Mouse (Mus musculus) liver, adult 2 months (tissue): ENCODE measurements around the gene Eva1b. TPM values are rescaled to one million over a fixed set of nuclear protein-coding genes. Genes with fewer than 3 reads are reported as not detected.

Experiments
- DNase-seq: peaks from one replicate; pipeline ENCODE4 v3.0.0-alpha.2; 2011; ENCODE audit warnings: low read depth, low spot score; ENCODE audit errors: extremely low read depth
- H3K27ac ChIP-seq: fragments of 200-500 bp; replicated peaks from 2 replicates; pipeline ENCODE4 v1.5.1; 2012; ENCODE audit warnings: low read depth, mild to moderate bottlenecking, control low read depth, inconsistent platforms, low read length; ENCODE audit not compliant: insufficient read depth
- H3K27me3 ChIP-seq: fragments of 200-500 bp; 2 replicates; pipeline ENCODE4 v1.6.1; 2012; ENCODE audit warnings: mild to moderate bottlenecking, moderate library complexity, low read length, inconsistent platforms; ENCODE audit not compliant: control insufficient read depth, insufficient read depth
- H3K36me3 ChIP-seq: fragments of 200-500 bp; 2 replicates; pipeline ENCODE4 v1.6.1; 2012; ENCODE audit warnings: low read length, inconsistent platforms; ENCODE audit not compliant: control insufficient read depth, insufficient read depth
- H3K4me1 ChIP-seq: fragments of 200-500 bp; 2 replicates; pipeline ENCODE4 v1.6.1; 2011; ENCODE audit warnings: low read length; ENCODE audit not compliant: control insufficient read depth, insufficient read depth
- H3K4me3 ChIP-seq: fragments of 200-500 bp; 2 replicates; pipeline ENCODE4 v1.5.1; 2011; ENCODE audit warnings: low read depth, mild to moderate bottlenecking, control low read depth, low read length, moderate library complexity; ENCODE audit not compliant: insufficient read depth
- H3K79me2 ChIP-seq: fragments of 200-500 bp; 2 replicates; pipeline ENCODE4 v1.6.1; 2012; ENCODE audit warnings: inconsistent platforms, mild to moderate bottlenecking, low read length, moderate library complexity; ENCODE audit not compliant: control insufficient read depth, insufficient read depth
- H3K9ac ChIP-seq: fragments of 200-500 bp; 2 replicates; pipeline ENCODE4 v1.6.1; 2012; ENCODE audit warnings: low read depth, mild to moderate bottlenecking, control low read depth, inconsistent platforms, low read length
- CTCF ChIP-seq: fragments of 200-500 bp; IDR thresholded peaks from 2 replicates; pipeline ENCODE4 v1.5.1; 2011; ENCODE audit warnings: low read depth, low read length, control low read depth
- POLR2A ChIP-seq: fragments of 200-500 bp; IDR thresholded peaks from 2 replicates; pipeline ENCODE4 v1.6.1; 2011; ENCODE audit warnings: low read length, control low read depth; ENCODE audit not compliant: insufficient read depth; ENCODE audit errors: extremely low read depth
- WGBS: fragments of 180-500 bp; shearing (Covaris S2); methylation state at CpG from one replicate; pipeline ENCODE4 v1.1.7; 2018; 5-methylcytosine and 5-hydroxymethylcytosine counted together
- polyA plus RNA-seq: library from polyadenylated mRNA; depleted of rRNA; stranded (reverse); fragments of >200 nt; gene quantifications from 2 replicates; pipeline ENCODE4 v1.2.3, GENCODE M21; 2012
- total RNA-seq: library from RNA; depleted of rRNA; stranded (reverse); fragments of >200 nt; gene quantifications from 2 replicates; pipeline ENCODE4 v1.2.3, GENCODE M21; 2014

Eva1b gene
- total and polyA plus RNA-seq, 2 experiments = 8.0 to 18.1 TPM

DNA sequence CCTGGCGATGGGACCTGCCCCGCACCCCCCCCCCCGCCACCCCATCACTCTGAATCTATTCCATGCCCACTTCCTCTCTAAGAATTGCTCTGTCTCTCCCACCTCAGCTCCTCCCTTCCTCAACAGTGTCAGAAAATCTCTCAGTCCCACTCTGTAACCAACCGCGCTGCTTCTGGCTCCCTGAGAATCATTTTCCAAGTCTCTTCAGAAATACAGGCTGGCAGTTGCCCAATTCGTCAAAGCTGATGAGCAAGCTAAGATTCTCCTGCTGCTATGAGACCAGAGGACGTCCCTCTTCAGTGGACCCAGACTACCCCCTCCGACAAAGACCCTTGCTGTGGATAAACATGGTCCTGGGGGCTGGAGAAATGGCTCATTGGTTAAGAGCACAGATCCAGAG, 11.9 kb downstream of the Eva1b start:
- Histone ChIP-seq H3K4me1 (0 out of 2 replicates have a peak, but pooled peaks cover 2% of the 10 kb centered on the region), H3K27me3 (no peaks in the 10 kb centered on the region), H3K79me2 (no peaks in the 10 kb centered on the region), H3K36me3 (no peaks in the 10 kb centered on the region), H3K27ac (no peak overlapping the region), H3K9ac (no peak overlapping the region), H3K4me3 (no peak overlapping the region)
- TF ChIP-seq POLR2A (no peak), CTCF (no peak)
- 83% methylated on average over 8 of the region's 8 CpGs for WGBS
- DNase-seq = no peak

DNA sequence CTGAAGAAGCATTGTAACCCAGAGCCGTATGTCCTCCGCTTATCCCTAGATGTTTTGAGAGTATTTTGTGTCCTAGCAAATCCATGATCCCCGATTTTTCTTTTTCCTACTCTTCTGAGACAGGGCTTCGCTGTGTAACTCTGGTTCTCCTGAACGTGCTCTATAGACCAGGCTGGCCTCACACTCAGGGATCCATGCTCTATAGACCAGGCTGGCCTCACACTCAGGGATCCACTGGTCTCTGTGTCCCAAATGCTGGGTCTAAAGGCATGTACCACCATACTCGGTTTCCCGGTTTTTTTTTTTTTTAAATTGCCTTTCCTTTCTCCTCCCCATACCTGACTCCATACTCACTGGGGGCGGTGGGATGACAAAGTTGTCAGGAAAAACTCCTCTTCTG, 13.4 kb downstream of the Eva1b start:
- Histone ChIP-seq H3K27ac (no peak overlapping the region), H3K4me1 (0 out of 2 replicates have a peak, but pooled peaks cover 2% of the 10 kb centered on the region), H3K9ac (no peak overlapping the region), H3K79me2 (no peaks in the 10 kb centered on the region), H3K27me3 (no peaks in the 10 kb centered on the region), H3K4me3 (no peak overlapping the region), H3K36me3 (peaks cover 2% of the 10 kb centered on the region)
- TF ChIP-seq CTCF (no peak), POLR2A (no peak)
- WGBS = 92% methylated on average over 8 of the region's 8 CpGs
- DNase-seq = no peak

DNA sequence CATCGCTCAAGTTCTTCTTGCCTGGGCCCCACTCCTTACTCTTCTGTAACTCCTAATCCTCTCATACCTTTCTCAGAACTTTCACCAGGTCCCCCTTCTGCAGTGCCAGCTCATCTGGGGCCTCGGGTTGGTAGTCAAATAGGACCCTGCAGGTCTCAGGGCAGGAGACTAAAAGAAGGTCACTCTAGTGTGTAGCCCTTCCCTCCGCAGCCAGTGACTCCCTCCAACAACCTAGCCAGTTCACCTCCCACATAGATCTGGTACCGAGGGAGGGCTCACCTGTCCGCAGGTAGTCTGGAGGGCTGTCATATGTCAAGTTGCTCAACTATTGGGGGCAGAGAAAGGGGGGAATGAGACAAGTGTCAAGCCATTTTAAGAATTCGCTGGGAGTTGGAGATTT, 13.9 kb downstream of the Eva1b start:
- peaks cover 7% of the 10 kb centered on the region for H3K36me3 ChIP-seq
- no peak overlapping the region for H3K9ac ChIP-seq
- peaks cover 5% of the 10 kb centered on the region for H3K4me1 ChIP-seq
- no peaks in the 10 kb centered on the region for H3K79me2 ChIP-seq
- no peak overlapping the region for H3K4me3 ChIP-seq
- DNase-seq = no peak
- TF ChIP-seq POLR2A (no peak), CTCF (no peak)
- no peaks in the 10 kb centered on the region for H3K27me3 ChIP-seq
- 91% methylated on average over 6 of the region's 6 CpGs for WGBS
- no peak overlapping the region for H3K27ac ChIP-seq

DNA sequence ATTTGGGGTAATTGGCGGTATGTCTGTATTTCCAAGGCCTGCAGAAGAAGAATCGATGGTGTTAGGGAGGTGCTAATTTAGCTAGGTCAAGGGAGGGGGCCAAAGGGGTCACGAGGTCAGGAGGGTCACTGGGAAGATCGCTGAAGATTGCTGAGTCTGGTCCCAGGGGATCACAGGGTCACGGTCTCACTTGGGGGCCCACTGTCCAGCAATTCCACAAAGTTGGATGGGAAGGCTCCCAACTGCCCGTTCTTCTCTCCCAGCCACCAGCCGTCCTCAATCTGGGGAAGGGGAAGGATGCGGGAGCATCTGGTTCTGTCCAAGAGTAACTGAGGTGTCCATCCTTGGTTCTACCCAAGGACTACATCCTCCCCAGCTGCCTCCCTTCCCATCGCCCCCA, 14.4 kb downstream of the Eva1b start:
- TF ChIP-seq CTCF (no peak), POLR2A (no peak)
- H3K4me1 ChIP-seq = peaks cover 7% of the 10 kb centered on the region
- WGBS = 77% methylated on average over 9 of the region's 9 CpGs
- 0 out of 2 replicates have a peak overlapping the region, but pooled peaks have one; percentile 86 for H3K9ac ChIP-seq
- no peaks in the 10 kb centered on the region for H3K79me2 ChIP-seq
- H3K4me3 ChIP-seq = no peak overlapping the region
- no peak for DNase-seq
- no peak overlapping the region for H3K27ac ChIP-seq
- peaks cover 12% of the 10 kb centered on the region for H3K36me3 ChIP-seq
- H3K27me3 ChIP-seq = no peaks in the 10 kb centered on the region

DNA sequence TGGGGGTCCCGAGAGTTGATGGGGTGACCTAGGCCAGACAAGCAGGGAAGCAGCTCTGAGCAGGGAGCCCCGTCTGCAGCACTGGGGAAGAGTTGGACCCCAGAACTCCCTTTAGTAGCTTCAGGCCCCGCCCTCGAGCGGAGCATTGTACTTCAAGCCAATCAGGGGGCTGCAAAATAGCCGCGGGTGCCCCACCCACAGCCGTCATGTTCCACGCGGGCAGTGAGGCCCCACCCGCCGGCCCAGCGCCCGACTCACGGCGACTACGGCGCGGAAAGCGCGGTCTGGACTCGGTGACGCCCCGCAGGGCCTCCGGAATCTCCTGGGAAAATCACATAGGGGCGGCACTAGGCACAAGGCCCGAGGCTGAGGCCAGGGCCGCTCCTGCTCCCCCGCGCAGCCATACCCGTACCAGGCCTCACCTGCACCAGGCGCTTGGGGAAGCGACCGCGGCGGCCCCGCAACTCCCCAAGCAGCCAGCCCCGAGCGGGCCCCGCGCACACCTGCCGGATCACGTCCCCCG, 15.1 kb downstream of the Eva1b start:
- Histone ChIP-seq H3K79me2 (no peaks in the 10 kb centered on the region), H3K36me3 (peaks cover 15% of the 10 kb centered on the region), H3K4me1 (peaks cover 7% of the 10 kb centered on the region), H3K27me3 (no peaks in the 10 kb centered on the region), H3K4me3 (peak overlapping the region; percentile 61), H3K9ac (peak overlapping the region; percentile 86), H3K27ac (peak overlapping the region; percentile 8; the same call in 1 of the 2 replicates)
- 3% methylated on average over 44 of the region's 44 CpGs for WGBS
- DNase-seq = no peak
- TF ChIP-seq POLR2A = 0 out of 2 replicates have a peak, but pooled peaks have one; percentile 12
- no peak for TF ChIP-seq CTCF

DNA sequence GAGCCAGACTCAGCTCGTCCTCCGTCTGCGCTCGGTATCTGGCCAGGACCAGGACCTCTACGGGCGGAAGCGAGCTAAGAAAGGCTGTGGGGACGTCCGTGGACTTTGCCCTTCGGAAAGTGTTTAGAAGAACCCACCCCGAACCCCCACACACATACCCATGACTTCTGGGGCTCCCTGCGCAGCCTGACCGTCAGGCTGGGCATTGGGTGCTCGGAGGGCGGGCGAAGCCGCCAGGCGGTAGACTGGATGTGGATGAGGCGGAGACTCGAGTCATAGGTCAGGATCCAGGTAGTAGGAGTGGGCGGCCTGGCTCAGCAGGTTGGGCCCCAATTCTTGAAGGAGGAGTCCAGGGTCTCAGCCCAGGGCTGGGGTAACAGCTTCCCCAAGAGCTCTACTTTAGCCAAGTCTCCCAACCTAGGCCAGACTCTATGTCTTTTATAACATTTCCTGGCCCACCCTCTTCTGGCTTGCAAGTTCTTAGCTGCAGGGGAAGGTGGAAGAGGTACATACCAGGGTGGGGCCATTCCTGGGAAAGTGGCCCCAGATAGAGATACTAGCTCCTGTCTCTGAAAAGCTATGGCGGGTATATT, 15.6 kb downstream of the Eva1b start, which contains the start of gene Sh3d21:
Gene Sh3d21, minus strand, starts transcription at position 425 of the 593 bp plus-strand sequence.
- no peak for TF ChIP-seq POLR2A
- TF ChIP-seq CTCF = 0 out of 2 replicates have a peak, but pooled peaks have one; percentile 14
- 4% methylated on average over 22 of the region's 22 CpGs for whole genome bisulfite sequencing

More for the DNA sequence above, 15.6 kb downstream of the Eva1b start, which contains the start of gene Sh3d21:
- no peak for DNase-seq
- peaks cover 7% of the 10 kb centered on the region for H3K4me1 ChIP-seq
- peak within 1 kb of the TSS; percentile 86 for H3K9ac ChIP-seq
- peak within 1 kb of the TSS; percentile 8; the same call in 1 of the 2 replicates for H3K27ac ChIP-seq
- H3K27me3 ChIP-seq = no peaks in the 10 kb centered on the region
- peak within 1 kb of the TSS; percentile 61 for H3K4me3 ChIP-seq
- H3K36me3 ChIP-seq = peaks cover 19% of the 10 kb centered on the region
- no peaks in the 10 kb centered on the region for H3K79me2 ChIP-seq
